Mouse (Mus musculus) heart, adult 2 months (tissue): ENCODE results near the gene Trmt1.
A peak's percentile ranks its signal among the peaks of the same experiment; 100 is the strongest.

Source experiments
- CTCF ChIP-seq: fragments of 200-600 bp; IDR thresholded peaks from 2 replicates; pipeline ENCODE4 v1.8.1; 2022; ENCODE audit warnings: antibody characterized with exemption, mild to moderate bottlenecking, moderate library complexity
- EP300 ChIP-seq: fragments of 200-500 bp; IDR thresholded peaks from 2 replicates; pipeline ENCODE4 v1.6.1; 2011; ENCODE audit warnings: low read depth, low read length, control low read depth; ENCODE audit not compliant: insufficient read depth
- POLR2A ChIP-seq: fragments of 200-500 bp; IDR thresholded peaks from 2 replicates; pipeline ENCODE4 v1.6.1; 2011; ENCODE audit warnings: mild to moderate bottlenecking, low read depth, low read length, control low read depth; ENCODE audit not compliant: insufficient read depth

- TF ChIP-seq CTCF: peak; percentile 24
- no peak for TF ChIP-seq EP300
- no peak for TF ChIP-seq POLR2A
Measured at GRCm38 (mm10) chr8:84646800-84647199, 39.3 kb upstream of the Trmt1 start.
